Mouse (Mus musculus): Measurements from ENCODE around the gene Ice1. TPM values are rescaled to one million over a fixed set of nuclear protein-coding genes. Genes with fewer than 3 reads are reported as not detected.

The Ice1 gene
- total and polyA plus RNA-seq, 3 experiments: 33.5 to 40.1 (median 37.6) TPM

GRCm38 (mm10) chr13:70636706-70637105, 728 bp downstream of the Ice1 start:
- Histone ChIP-seq H3K79me2 (ENCODE audit: control insufficient read depth, insufficient read depth, low read length, poor library complexity) (peaks cover 57% of the 10 kb centered on the region), H3K36me3 (ENCODE audit: control insufficient read depth in 1 of 2, insufficient read depth in 2 of 2, low read length in 2 of 2) (peaks cover 0 to 17% of the 10 kb centered on the region in 2 experiments; a peak in 2 of 4 replicates), H3K27me3 (ENCODE audit: control insufficient read depth in 1 of 2, insufficient read depth in 2 of 2, low read length in 2 of 2) (no peaks in the 10 kb centered on the region), H3K4me3 (ENCODE audit: control insufficient read depth in 1 of 2, insufficient read depth in 1 of 2, low read depth in 2 of 2, low read length in 2 of 2) (peak overlapping the region; percentile 96 to 97), H3K27ac (ENCODE audit: control insufficient read depth, low read depth, low read length) (peak overlapping the region; percentile 39), H3K9me3 (replicated peaks; ENCODE audit: insufficient read depth, low read length) (no peaks in the 10 kb centered on the region), H3K4me1 (ENCODE audit: control insufficient read depth in 1 of 2, insufficient read depth in 2 of 2, low read length in 2 of 2) (peaks cover 3 to 12% of the 10 kb centered on the region in 2 experiments; a peak in 3 of 4 replicates), H3K9ac (ENCODE audit: control insufficient read depth, low read depth, low read length, poor library complexity, severe bottlenecking) (peak overlapping the region; percentile 91)
- peak; percentile 68 for DNase-seq (ENCODE audit: low read depth, low spot score)
- TF ChIP-seq MXI1 (IDR thresholded peaks at IDR 0.05; ENCODE audit: low read depth, low read length) (peak; percentile 63; the same call in 1 of the 2 replicates), NRF1 (IDR thresholded peaks at IDR 0.05; ENCODE audit: insufficient read depth, low read depth, low read length, poor library complexity, severe bottlenecking) (no peak), GABPA (IDR thresholded peaks at IDR 0.05; ENCODE audit: low read depth, low read length) (no peak), POLR2AphosphoS2 (IDR thresholded peaks at IDR 0.05; ENCODE audit: low read length) (no peak), MAFK (IDR thresholded peaks at IDR 0.05; ENCODE audit: borderline replicate concordance, low read depth, low read length) (no peak), ZC3H11A (IDR thresholded peaks at IDR 0.05; ENCODE audit: low read depth, low read length) (no peak), BHLHE40 (IDR thresholded peaks at IDR 0.05; ENCODE audit: borderline replicate concordance, low read depth, low read length) (no peak), MAX (IDR thresholded peaks at IDR 0.05; ENCODE audit: low read length) (no peak), SIN3A (IDR thresholded peaks at IDR 0.05; ENCODE audit: low read length) (peak; percentile 19; the same call in 1 of the 2 replicates)

GRCm38 (mm10) chr13:70635591-70635990, 1.8 kb downstream of the Ice1 start:
- H3K9ac ChIP-seq (ENCODE audit: control insufficient read depth, low read depth, low read length, poor library complexity, severe bottlenecking): no peak overlapping the region
- H3K4me1 ChIP-seq (ENCODE audit: control insufficient read depth in 1 of 2, insufficient read depth in 2 of 2, low read length in 2 of 2): peaks cover 3 to 12% of the 10 kb centered on the region in 2 experiments; a peak in 3 of 4 replicates
- no peak overlapping the region for H3K4me3 ChIP-seq (ENCODE audit: control insufficient read depth in 1 of 2, insufficient read depth in 1 of 2, low read depth in 2 of 2, low read length in 2 of 2)
- no peaks in the 10 kb centered on the region for H3K9me3 ChIP-seq (replicated peaks; ENCODE audit: insufficient read depth, low read length)
- H3K27me3 ChIP-seq (ENCODE audit: control insufficient read depth in 1 of 2, insufficient read depth in 2 of 2, low read length in 2 of 2): no peaks in the 10 kb centered on the region
- no peak for TF ChIP-seq USF2 (IDR thresholded peaks at IDR 0.05; ENCODE audit: borderline replicate concordance in 1 of 2, insufficient read depth in 1 of 2, low read depth in 1 of 2, low read length in 2 of 2)
- DNase-seq (ENCODE audit: low read depth, low spot score): no peak
- H3K79me2 ChIP-seq (ENCODE audit: control insufficient read depth, insufficient read depth, low read length, poor library complexity): peaks cover 67% of the 10 kb centered on the region
- no peak overlapping the region for H3K27ac ChIP-seq (ENCODE audit: control insufficient read depth, low read depth, low read length)
- H3K36me3 ChIP-seq (ENCODE audit: control insufficient read depth in 1 of 2, insufficient read depth in 2 of 2, low read length in 2 of 2): peaks cover 0 to 17% of the 10 kb centered on the region in 2 experiments; a peak in 2 of 4 replicates

GRCm38 (mm10) chr13:70626416-70626815, 11.0 kb downstream of the Ice1 start:
- H3K9me3 ChIP-seq (replicated peaks; ENCODE audit: insufficient read depth, low read length): no peaks in the 10 kb centered on the region
- TF ChIP-seq POLR2A (IDR thresholded peaks at IDR 0.05; ENCODE audit: control insufficient read depth in 1 of 2, insufficient read depth in 1 of 2, low read depth in 1 of 2, low read length in 2 of 2, poor library complexity in 1 of 2): no peak
- TF ChIP-seq E2F4 (IDR thresholded peaks at IDR 0.05; ENCODE audit: borderline replicate concordance, low read depth, low read length): no peak
- TF ChIP-seq USF1 (IDR thresholded peaks at IDR 0.05; ENCODE audit: low read depth, low read length): no peak
- no peak for TF ChIP-seq BHLHE40 (IDR thresholded peaks at IDR 0.05; ENCODE audit: borderline replicate concordance, low read depth, low read length)
- TF ChIP-seq SIN3A (IDR thresholded peaks at IDR 0.05; ENCODE audit: low read length): no peak
- no peak for TF ChIP-seq NRF1 (IDR thresholded peaks at IDR 0.05; ENCODE audit: insufficient read depth, low read depth, low read length, poor library complexity, severe bottlenecking)
- TF ChIP-seq JUND (IDR thresholded peaks at IDR 0.05; ENCODE audit: low read depth, low read length): no peak
- H3K79me2 ChIP-seq (ENCODE audit: control insufficient read depth, insufficient read depth, low read length, poor library complexity): peaks cover 37% of the 10 kb centered on the region
- no peak overlapping the region for H3K4me3 ChIP-seq (ENCODE audit: control insufficient read depth in 1 of 2, insufficient read depth in 1 of 2, low read depth in 2 of 2, low read length in 2 of 2)
- H3K36me3 ChIP-seq (ENCODE audit: control insufficient read depth in 1 of 2, insufficient read depth in 2 of 2, low read length in 2 of 2): peaks cover 0 to 5% of the 10 kb centered on the region in 2 experiments; a peak in 2 of 4 replicates
- DNase-seq (ENCODE audit: low read depth, low spot score): no peak
- no peaks in the 10 kb centered on the region for H3K27me3 ChIP-seq (ENCODE audit: control insufficient read depth in 1 of 2, insufficient read depth in 2 of 2, low read length in 2 of 2)
- no peak overlapping the region for H3K27ac ChIP-seq (ENCODE audit: control insufficient read depth, low read depth, low read length)
- H3K4me1 ChIP-seq (ENCODE audit: control insufficient read depth in 1 of 2, insufficient read depth in 2 of 2, low read length in 2 of 2): no peaks in the 10 kb centered on the region; a peak in 1 of 4 replicates
- H3K9ac ChIP-seq (ENCODE audit: control insufficient read depth, low read depth, low read length, poor library complexity, severe bottlenecking): no peak overlapping the region

All from MEL (cell line).